Mouse (Mus musculus) hindbrain, postnatal 0 days (tissue): ENCODE data around the gene Ceacam19. TPM values are rescaled to one million over a fixed set of nuclear protein-coding genes. Genes with fewer than 3 reads are reported as not detected.

Experiments used
- ATAC-seq: fragments of 200-750 bp; cut with Nextera tagmentation; 2 replicates; pipeline ENCODE4 v1.8.0; 2017; ENCODE audit warnings: mild to moderate bottlenecking, moderate TSS enrichment, moderate library complexity
- DNase-seq: peaks from one replicate; pipeline ENCODE4 v3.0.0-alpha.2; 2015; ENCODE audit warnings: low spot score
- H3K27ac ChIP-seq: fragments of 300-500 bp; sonication (generic); 2 replicates; pipeline ENCODE4 v1.5.1; 2014; ENCODE audit warnings: mild to moderate bottlenecking
- H3K27me3 ChIP-seq: fragments of 300-500 bp; sonication (generic); 2 replicates; pipeline ENCODE4 v1.6.1; 2014; ENCODE audit warnings: low read length, mixed read lengths; ENCODE audit not compliant: insufficient read depth
- H3K36me3 ChIP-seq: fragments of 300-500 bp; sonication (generic); 2 replicates; pipeline ENCODE4 v1.6.1; 2014; ENCODE audit warnings: low read length, mixed read lengths; ENCODE audit not compliant: insufficient read depth
- H3K4me1 ChIP-seq: fragments of 300-500 bp; sonication (generic); 2 replicates; pipeline ENCODE4 v1.6.1; 2014; ENCODE audit warnings: antibody characterized with exemption, low read length, mixed read lengths; ENCODE audit not compliant: insufficient read depth
- H3K4me2 ChIP-seq: fragments of 300-500 bp; sonication (generic); 2 replicates; pipeline ENCODE4 v1.6.1; 2014; ENCODE audit warnings: low read depth, mild to moderate bottlenecking, low read length, moderate library complexity, mixed read lengths
- H3K4me3 ChIP-seq: fragments of 300-500 bp; sonication (generic); 2 replicates; pipeline ENCODE4 v1.5.1; 2014; ENCODE audit warnings: low read length
- H3K9ac ChIP-seq: fragments of 300-500 bp; sonication (generic); replicated peaks from 2 replicates; pipeline ENCODE4 v1.6.1; 2014; ENCODE audit warnings: mild to moderate bottlenecking, low read length, moderate library complexity, mixed read lengths
- H3K9me3 ChIP-seq: fragments of 300-500 bp; sonication (generic); 2 replicates; pipeline ENCODE4 v1.6.1; 2016; ENCODE audit warnings: low read length, mixed read lengths
- CTCF ChIP-seq: IDR thresholded peaks from 2 replicates; pipeline ENCODE4 v1.5.1; 2016; ENCODE audit warnings: antibody characterized with exemption, control low read depth, low read depth
- WGBS: fragments of 180-500 bp; shearing (Covaris S2); extraction: QIAGEN DNeasy Blood & Tissue Kit; methylation state at CpG from one replicate; pipeline ENCODE4 v1.1.7; 2014; 5-methylcytosine and 5-hydroxymethylcytosine counted together
- polyA plus RNA-seq: library from polyadenylated mRNA; unstranded; fragments of >200 nt; fragmentation: Nextera tagmentation; extraction: Ambion mirVana; gene quantifications from 2 replicates; pipeline ENCODE4 v1.2.1, GENCODE M21; 2015
- total RNA-seq: library from RNA; depleted of rRNA; stranded (reverse); fragments of >200 nt; gene quantifications from 2 replicates; pipeline ENCODE4 v1.2.3, GENCODE M21; 2014

Ceacam19 gene
- total and polyA plus RNA-seq, 2 experiments from 2014 or later = not detected

DNA sequence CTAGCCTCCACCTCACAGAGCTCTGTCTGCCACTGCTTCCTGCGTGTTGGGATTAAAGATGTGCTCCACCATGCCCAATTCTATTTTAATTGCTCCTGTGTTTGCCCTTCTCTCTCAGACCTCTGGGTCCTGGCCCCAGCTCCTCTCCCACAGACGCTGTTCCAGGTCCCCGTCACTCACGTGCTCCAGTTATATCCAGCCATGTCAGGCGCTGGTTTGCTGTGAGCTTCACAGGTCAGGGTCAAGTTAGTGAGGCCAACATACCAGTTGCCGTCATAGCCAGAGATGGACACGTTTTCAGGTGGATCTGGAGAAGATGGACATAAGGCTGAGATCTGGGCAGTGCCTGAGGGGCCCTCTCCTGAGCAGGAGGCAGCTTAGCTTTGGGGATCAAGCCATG, 26.8 kb upstream of the Ceacam19 start:
- H3K27me3 ChIP-seq = no peaks in the 10 kb centered on the region
- no peaks in the 10 kb centered on the region; the same call in 1 of the 2 replicates for H3K36me3 ChIP-seq
- no peak for TF ChIP-seq CTCF
- ATAC-seq = no peak
- H3K9ac ChIP-seq = no peak overlapping the region
- H3K9me3 ChIP-seq = no peaks in the 10 kb centered on the region
- no peak overlapping the region for H3K4me3 ChIP-seq
- 91% methylated on average over 7 of the region's 7 CpGs for WGBS
- DNase-seq = no peak
- no peak overlapping the region for H3K4me2 ChIP-seq
- no peak overlapping the region for H3K27ac ChIP-seq
- H3K4me1 ChIP-seq = no peaks in the 10 kb centered on the region

DNA sequence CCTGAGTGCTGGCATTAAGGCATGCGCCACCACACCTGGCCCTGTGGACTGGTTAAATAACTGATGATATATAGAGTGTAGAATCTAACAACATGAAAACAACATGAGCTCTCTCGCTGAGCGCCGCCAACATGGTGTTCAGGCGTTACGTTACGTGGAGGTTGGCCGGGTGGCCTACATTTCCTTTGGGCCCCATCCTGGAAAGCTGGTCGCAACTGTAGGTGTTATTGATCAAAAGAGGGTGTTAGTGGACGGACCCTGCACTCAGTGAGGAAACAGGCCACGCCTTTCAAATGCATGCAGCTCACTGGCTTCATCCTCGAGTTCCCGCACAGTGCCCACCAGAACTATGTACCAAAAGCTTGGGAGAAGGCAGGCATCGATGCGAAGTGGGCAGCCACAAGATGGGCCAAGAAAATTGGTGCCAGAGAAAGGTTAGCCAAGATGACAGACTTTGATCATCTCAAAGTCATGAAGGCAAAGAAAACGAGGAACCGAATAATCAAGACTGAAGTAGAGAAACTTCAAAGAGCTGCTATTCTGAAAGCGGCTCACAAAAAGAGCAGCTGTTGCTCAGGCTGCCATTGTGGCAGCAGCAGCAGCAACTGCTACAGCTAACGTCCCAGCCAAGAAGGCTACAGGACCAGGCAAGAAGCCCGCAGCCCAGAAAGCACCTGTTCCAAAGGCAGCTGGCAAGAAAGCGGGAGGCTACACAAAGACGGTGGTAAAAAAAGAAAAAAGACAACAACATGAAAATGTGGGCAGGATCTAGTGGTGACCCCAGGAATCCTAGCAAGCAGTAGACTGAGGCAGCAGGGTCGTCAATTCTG, 24.1 kb upstream of the Ceacam19 start:
- no peaks in the 10 kb centered on the region for H3K27me3 ChIP-seq
- no peak overlapping the region for H3K27ac ChIP-seq
- H3K36me3 ChIP-seq = peaks cover 4% of the 10 kb centered on the region; the same call in 1 of the 2 replicates
- ATAC-seq (no peak), DNase-seq (peak; percentile 24)
- TF ChIP-seq CTCF = no peak
- no peaks in the 10 kb centered on the region for H3K9me3 ChIP-seq
- H3K4me2 ChIP-seq = no peak overlapping the region
- H3K4me3 ChIP-seq = no peak overlapping the region
- H3K9ac ChIP-seq = no peak overlapping the region
- 79% methylated on average over 23 of the region's 23 CpGs for WGBS
- H3K4me1 ChIP-seq = no peaks in the 10 kb centered on the region

DNA sequence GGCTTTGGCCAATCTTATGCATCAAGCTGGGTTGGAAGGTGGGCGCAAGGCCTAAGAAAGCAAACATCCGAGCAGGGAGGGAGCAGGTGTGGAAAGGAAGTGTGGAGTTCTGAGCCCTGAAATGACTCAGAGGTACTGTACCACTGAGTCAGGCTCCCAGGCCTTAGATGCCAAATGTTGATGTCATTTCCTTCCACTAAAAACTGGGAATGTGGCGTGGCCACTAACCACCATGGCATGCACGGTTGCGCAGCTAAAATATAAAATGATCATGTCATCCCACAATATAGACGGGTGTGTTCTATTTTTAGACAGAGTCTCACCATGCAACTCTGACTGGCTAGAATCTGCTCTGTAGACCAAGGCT, 23.5 kb upstream of the Ceacam19 start:
- 92% methylated on average over 6 of the region's 6 CpGs for WGBS
- H3K9ac ChIP-seq = no peak overlapping the region

DNA sequence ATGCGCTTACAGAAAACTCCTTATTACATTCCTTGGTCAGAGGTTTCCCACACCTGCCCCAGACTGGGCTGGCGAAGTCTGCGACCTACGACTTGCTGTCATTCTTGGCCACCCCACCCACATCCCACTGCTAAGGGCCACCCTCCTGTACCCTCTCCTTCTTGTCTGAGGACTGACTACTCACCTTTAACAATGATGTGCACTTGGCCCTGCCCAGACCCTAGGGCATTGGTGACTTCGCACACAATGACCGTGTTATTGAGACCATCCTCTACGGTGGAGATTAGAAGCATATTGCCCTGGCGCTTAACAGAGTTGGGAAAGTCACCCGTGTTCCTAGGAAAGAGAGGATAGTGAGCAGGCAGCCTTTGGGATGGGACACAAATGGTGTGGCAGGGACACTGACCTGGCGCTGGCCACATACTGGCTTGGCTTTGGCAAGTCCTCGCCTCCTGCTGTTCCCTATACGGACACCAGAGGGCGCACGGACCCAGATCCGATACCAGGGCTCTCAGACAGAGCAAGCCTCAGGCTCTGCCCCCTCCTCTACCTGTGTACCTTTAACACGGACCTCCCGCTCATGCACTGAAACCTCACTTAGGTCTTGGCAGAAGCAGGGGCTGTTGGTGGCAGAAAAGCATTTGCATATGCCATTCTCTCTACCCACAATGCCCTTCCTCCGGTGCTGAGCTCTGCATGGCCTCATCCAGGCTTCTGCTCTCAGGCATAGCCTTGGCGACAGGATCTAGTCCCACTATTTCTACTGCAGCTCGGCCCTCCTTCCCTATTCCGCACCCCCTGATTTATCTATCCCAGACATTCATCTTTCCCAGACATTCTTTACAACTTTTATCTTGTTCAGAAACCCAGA, 22.9 kb upstream of the Ceacam19 start:
- Histone ChIP-seq H3K4me3 (no peak overlapping the region), H3K27me3 (no peaks in the 10 kb centered on the region), H3K4me2 (no peak overlapping the region), H3K36me3 (0 out of 2 replicates have a peak, but pooled peaks cover 4% of the 10 kb centered on the region), H3K9ac (no peak overlapping the region), H3K9me3 (no peaks in the 10 kb centered on the region), H3K4me1 (no peaks in the 10 kb centered on the region), H3K27ac (no peak overlapping the region)
- WGBS = 51% methylated on average over 21 of the region's 21 CpGs
- peak; percentile 81 for ATAC-seq
- DNase-seq = peak; percentile 85
- peak; percentile 95 for TF ChIP-seq CTCF

More for the DNA sequence above, 23.5 kb upstream of the Ceacam19 start:
- H3K9me3 ChIP-seq = no peaks in the 10 kb centered on the region
- H3K4me1 ChIP-seq = no peaks in the 10 kb centered on the region
- H3K27ac ChIP-seq = no peak overlapping the region
- no peak overlapping the region for H3K4me3 ChIP-seq
- no peak overlapping the region for H3K4me2 ChIP-seq
- H3K36me3 ChIP-seq = 0 out of 2 replicates have a peak, but pooled peaks cover 4% of the 10 kb centered on the region
- ATAC-seq (no peak), DNase-seq (no peak)
- no peak for TF ChIP-seq CTCF
- H3K27me3 ChIP-seq = no peaks in the 10 kb centered on the region

DNA sequence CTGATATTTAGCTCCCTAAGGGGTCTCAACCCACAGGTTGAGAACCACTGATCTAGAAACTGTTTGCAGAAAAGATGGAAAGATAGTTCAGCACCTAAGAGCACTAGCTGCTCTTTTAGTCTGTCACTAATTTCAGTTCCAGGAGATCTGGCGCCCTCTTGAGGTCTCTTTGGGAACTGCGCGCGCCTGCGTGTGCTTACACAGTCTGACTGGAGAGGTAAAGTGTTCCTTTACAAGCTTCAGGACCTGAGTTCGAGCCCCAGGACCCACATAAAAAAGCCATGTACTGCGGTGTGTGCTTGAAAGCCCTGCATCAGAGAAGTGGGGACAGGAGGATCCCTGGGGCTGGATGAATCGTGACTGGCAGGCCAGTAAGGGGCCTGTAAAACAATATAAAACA, 2.1 kb upstream of the Ceacam19 start:
- peak; percentile 33 for DNase-seq
- no peak overlapping the region for H3K4me2 ChIP-seq
- no peaks in the 10 kb centered on the region for H3K4me1 ChIP-seq
- TF ChIP-seq CTCF = peak; percentile 72
- no peaks in the 10 kb centered on the region for H3K36me3 ChIP-seq
- 56% methylated on average over 8 of the region's 8 CpGs for WGBS
- no peak overlapping the region for H3K27ac ChIP-seq
- 0 out of 2 replicates have a peak, but pooled peaks have one; percentile 7 for ATAC-seq
- no peak overlapping the region for H3K4me3 ChIP-seq
- H3K9ac ChIP-seq = no peak overlapping the region
- H3K9me3 ChIP-seq = no peaks in the 10 kb centered on the region
- no peaks in the 10 kb centered on the region for H3K27me3 ChIP-seq

GRCm38 (mm10) chr7:19880754-19881153, 7.0 kb downstream of the Ceacam19 start:
- H3K27ac ChIP-seq = no peak overlapping the region
- no peak for DNase-seq
- H3K4me3 ChIP-seq = no peak overlapping the region
- ATAC-seq = no peak
- H3K27me3 ChIP-seq = no peaks in the 10 kb centered on the region
- no peaks in the 10 kb centered on the region for H3K36me3 ChIP-seq
- H3K9ac ChIP-seq = no peak overlapping the region
- H3K4me1 ChIP-seq = no peaks in the 10 kb centered on the region
- no peaks in the 10 kb centered on the region for H3K9me3 ChIP-seq
- no peak for TF ChIP-seq CTCF
- H3K4me2 ChIP-seq = no peak overlapping the region
- WGBS = 87% methylated on average over 8 of the region's 8 CpGs
